Mouse (Mus musculus) liver, embryonic 16.5 days (tissue): ENCODE results near the gene Lysmd4. TPM values are rescaled to one million over a fixed set of nuclear protein-coding genes. Genes with fewer than 3 reads are reported as not detected.
A peak's percentile ranks its signal among the peaks of the same experiment; 100 is the strongest.

Source experiments
- ATAC-seq: fragments of 200-750 bp; cut with Nextera tagmentation; 2 replicates; pipeline ENCODE4 v1.8.0; 2017; ENCODE audit warnings: low read depth, mild to moderate bottlenecking, moderate number of reproducible peaks, moderate library complexity
- H3K27ac ChIP-seq: fragments of 300-500 bp; sonication (generic); 2 replicates; pipeline ENCODE4 v1.5.1; 2014; ENCODE audit warnings: mild to moderate bottlenecking, low read length
- H3K27me3 ChIP-seq: fragments of 300-500 bp; sonication (generic); 2 replicates; pipeline ENCODE4 v1.6.1; 2014; ENCODE audit warnings: low read depth, low read length, mixed read lengths; ENCODE audit not compliant: control insufficient read depth, insufficient read depth
- H3K36me3 ChIP-seq: fragments of 300-500 bp; sonication (generic); 2 replicates; pipeline ENCODE4 v1.6.1; 2014; ENCODE audit warnings: mild to moderate bottlenecking; ENCODE audit not compliant: control insufficient read depth, insufficient read depth
- H3K4me1 ChIP-seq: fragments of 300-500 bp; sonication (generic); 2 replicates; pipeline ENCODE4 v1.6.1; 2014; ENCODE audit warnings: low read depth, low read length, mixed read lengths; ENCODE audit not compliant: control insufficient read depth
- H3K4me2 ChIP-seq: fragments of 300-500 bp; sonication (generic); 2 replicates; pipeline ENCODE4 v1.6.1; 2014; ENCODE audit warnings: low read depth, low read length, mixed read lengths
- H3K4me3 ChIP-seq: fragments of 300-500 bp; sonication (generic); 2 replicates; pipeline ENCODE4 v1.5.1; 2014; ENCODE audit warnings: low read depth, mild to moderate bottlenecking, low read length
- H3K9ac ChIP-seq: fragments of 300-500 bp; sonication (generic); 2 replicates; pipeline ENCODE4 v1.6.1; 2014; ENCODE audit warnings: low read depth, low read length
- H3K9me3 ChIP-seq: fragments of 300-500 bp; sonication (generic); replicated peaks from 2 replicates; pipeline ENCODE4 v1.6.1; 2016; ENCODE audit warnings: low read length; ENCODE audit not compliant: control insufficient read depth
- WGBS: fragments of 180-500 bp; shearing (Covaris S2); extraction: QIAGEN DNeasy Blood & Tissue Kit; methylation state at CpG from one replicate; pipeline ENCODE4 v1.1.7; 2014; ENCODE audit not compliant: insufficient replicate concordance; 5-methylcytosine and 5-hydroxymethylcytosine counted together
- polyA plus RNA-seq: library from polyadenylated mRNA; unstranded; fragments of >200 nt; fragmentation: Nextera tagmentation; extraction: Ambion mirVana; gene quantifications from 2 replicates; pipeline ENCODE4 v1.2.1, GENCODE M21; 2015

The Lysmd4 gene
- polyA plus RNA-seq, 1 experiment from 2014 or later = 3.9 TPM

DNA sequence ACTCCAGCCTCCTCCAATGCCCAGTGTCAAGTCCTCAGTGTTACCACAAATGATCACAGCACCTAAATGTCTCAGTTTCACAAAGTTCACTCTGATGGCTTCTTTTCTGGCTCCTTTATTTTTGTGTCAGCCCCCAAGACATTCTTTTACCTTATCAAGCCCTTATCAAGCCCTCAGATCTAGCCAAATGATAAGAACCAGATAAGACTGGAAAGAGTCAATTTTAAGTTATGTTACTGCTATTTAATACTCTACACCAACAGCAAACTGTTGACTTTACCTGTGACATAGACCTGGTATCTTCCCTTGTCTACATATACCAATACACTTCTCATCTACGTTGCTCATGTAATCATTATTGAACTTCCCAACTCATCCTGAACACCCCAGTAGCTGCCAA lies 74.1 kb downstream of the Lysmd4 start:
- ATAC-seq = no peak
- Histone ChIP-seq H3K4me3 (no peak overlapping the region), H3K27ac (no peak overlapping the region), H3K9ac (no peak overlapping the region), H3K9me3 (no peaks in the 10 kb centered on the region), H3K4me1 (no peaks in the 10 kb centered on the region), H3K27me3 (no peaks in the 10 kb centered on the region), H3K36me3 (no peaks in the 10 kb centered on the region), H3K4me2 (no peak overlapping the region)
- 83% methylated on average over 1 of the region's 1 CpGs for WGBS

DNA sequence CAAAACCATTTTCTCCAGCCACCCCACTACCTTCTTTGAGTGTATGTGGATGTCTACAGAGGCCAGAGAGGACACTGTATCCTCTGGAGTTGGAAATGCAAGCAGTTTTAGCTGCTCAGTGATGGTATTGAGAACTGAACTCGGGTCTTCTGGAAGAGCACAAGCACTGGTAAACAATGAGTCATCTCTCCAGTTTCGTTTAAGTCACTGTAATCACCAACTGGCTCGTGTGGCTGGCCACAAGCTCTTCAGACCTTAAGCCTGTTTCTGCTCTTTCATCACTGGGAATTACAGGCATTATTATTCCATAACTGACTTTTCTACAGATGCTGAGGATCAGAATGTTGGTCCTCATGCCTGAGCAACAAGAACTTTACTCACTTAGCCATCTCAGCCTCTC lies 82.6 kb downstream of the Lysmd4 start:
- no peak overlapping the region for H3K27ac ChIP-seq
- no peak overlapping the region for H3K4me2 ChIP-seq
- ATAC-seq = no peak
- no peak overlapping the region for H3K9ac ChIP-seq
- H3K36me3 ChIP-seq = no peaks in the 10 kb centered on the region
- no peaks in the 10 kb centered on the region for H3K9me3 ChIP-seq
- no peak overlapping the region for H3K4me3 ChIP-seq
- H3K4me1 ChIP-seq = no peaks in the 10 kb centered on the region
- no peaks in the 10 kb centered on the region for H3K27me3 ChIP-seq
- WGBS = 61% methylated on average over 3 of the region's 3 CpGs

DNA sequence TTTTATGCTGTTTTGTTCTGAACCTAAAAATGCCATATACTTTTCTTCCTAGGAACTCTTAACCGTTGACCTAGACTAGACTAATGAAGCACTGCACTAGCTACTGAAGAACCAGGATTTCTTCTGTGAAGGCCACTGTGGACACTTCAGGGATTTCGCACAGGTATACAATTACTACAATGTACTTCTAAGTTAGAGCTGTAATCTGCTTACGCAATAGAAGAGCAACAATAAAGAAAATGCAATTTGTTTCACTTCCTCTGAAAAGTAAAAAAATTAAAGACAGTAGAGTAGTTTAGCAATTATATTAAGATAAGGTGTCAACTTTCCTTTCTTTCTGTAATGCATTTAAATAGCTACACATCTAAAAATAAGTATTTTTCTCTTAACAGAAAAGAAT lies 84.7 kb downstream of the Lysmd4 start:
- Histone ChIP-seq H3K4me1 (no peaks in the 10 kb centered on the region), H3K4me3 (no peak overlapping the region), H3K27me3 (no peaks in the 10 kb centered on the region), H3K9me3 (no peaks in the 10 kb centered on the region), H3K27ac (no peak overlapping the region), H3K9ac (no peak overlapping the region), H3K4me2 (no peak overlapping the region), H3K36me3 (no peaks in the 10 kb centered on the region)
- ATAC-seq = no peak
- WGBS = 79% methylated on average over 3 of the region's 3 CpGs

DNA sequence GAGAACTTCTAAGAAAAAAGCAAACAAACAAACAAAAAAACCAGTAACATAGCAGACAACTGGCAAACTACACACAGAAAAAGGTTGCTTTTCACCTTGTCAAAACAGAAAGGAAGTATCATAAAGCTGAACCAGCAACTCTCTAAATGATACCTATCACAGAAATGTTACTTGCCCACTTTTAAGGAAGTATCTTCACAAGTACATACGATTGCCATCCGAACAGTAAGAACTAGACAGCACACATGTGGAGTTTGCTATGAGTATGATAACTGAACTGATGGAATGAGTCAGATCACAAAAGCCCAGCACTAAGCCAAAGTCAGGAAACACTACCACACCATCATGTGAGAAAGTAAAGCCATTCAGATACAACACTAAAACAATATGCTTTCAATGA lies 85.8 kb downstream of the Lysmd4 start:
- no peaks in the 10 kb centered on the region for H3K4me1 ChIP-seq
- no peak overlapping the region for H3K4me3 ChIP-seq
- H3K36me3 ChIP-seq = no peaks in the 10 kb centered on the region
- no peaks in the 10 kb centered on the region for H3K9me3 ChIP-seq
- 33% methylated on average over 2 of the region's 2 CpGs for WGBS
- no peak overlapping the region for H3K27ac ChIP-seq
- no peak overlapping the region for H3K4me2 ChIP-seq
- no peak overlapping the region for H3K9ac ChIP-seq
- H3K27me3 ChIP-seq = no peaks in the 10 kb centered on the region
- ATAC-seq = no peak

DNA sequence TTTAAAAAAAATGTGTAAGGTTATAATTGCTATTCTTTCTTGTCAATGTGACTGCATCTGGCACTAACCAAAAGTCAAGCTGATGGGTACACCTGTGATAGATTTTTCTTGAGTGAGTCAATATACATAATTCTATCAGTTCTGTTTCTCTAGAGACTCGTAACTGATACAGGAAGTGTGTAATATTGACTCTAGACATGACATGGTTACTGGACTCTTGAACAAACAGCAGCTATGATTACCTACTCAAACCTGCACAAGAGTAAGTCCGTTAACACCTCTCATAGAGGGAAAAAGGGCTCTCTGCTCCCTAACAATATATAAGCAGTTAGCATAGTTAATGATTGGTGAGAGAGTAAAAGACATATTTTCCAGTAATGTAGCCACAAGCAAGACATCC lies 87.8 kb downstream of the Lysmd4 start:
- no peaks in the 10 kb centered on the region for H3K9me3 ChIP-seq
- no peaks in the 10 kb centered on the region for H3K36me3 ChIP-seq
- WGBS = 66% methylated on average over 2 of the region's 2 CpGs
- H3K4me1 ChIP-seq = peaks cover 3% of the 10 kb centered on the region
- H3K27ac ChIP-seq = no peak overlapping the region
- H3K9ac ChIP-seq = no peak overlapping the region
- no peak overlapping the region for H3K4me2 ChIP-seq
- no peaks in the 10 kb centered on the region for H3K27me3 ChIP-seq
- ATAC-seq = no peak
- no peak overlapping the region for H3K4me3 ChIP-seq

DNA sequence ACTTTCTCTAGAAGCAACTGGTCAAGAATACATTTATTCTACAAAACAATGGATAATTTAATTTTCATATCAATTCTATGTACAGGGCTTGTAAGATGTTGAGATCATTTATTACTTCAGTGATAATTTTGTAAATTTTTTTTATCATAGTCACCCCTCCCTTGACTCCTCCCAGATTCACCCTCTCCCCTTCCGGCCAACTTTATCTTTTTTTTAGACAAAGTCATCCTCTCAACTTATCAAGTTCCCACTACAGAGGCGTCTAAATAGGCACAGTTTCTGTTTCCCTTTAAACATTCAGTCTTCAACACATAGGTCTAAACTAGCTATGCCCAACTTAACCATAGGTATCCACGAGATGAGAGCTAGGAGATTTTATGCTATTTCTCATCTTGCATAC lies 90.9 kb downstream of the Lysmd4 start:
- no peak overlapping the region for H3K4me3 ChIP-seq
- no peak overlapping the region for H3K27ac ChIP-seq
- H3K9me3 ChIP-seq = no peaks in the 10 kb centered on the region
- no peaks in the 10 kb centered on the region for H3K36me3 ChIP-seq
- 34% methylated on average over 3 of the region's 3 CpGs for WGBS
- H3K4me2 ChIP-seq = no peak overlapping the region
- peaks cover 3% of the 10 kb centered on the region for H3K4me1 ChIP-seq
- H3K9ac ChIP-seq = no peak overlapping the region
- no peaks in the 10 kb centered on the region for H3K27me3 ChIP-seq
- no peak for ATAC-seq

DNA sequence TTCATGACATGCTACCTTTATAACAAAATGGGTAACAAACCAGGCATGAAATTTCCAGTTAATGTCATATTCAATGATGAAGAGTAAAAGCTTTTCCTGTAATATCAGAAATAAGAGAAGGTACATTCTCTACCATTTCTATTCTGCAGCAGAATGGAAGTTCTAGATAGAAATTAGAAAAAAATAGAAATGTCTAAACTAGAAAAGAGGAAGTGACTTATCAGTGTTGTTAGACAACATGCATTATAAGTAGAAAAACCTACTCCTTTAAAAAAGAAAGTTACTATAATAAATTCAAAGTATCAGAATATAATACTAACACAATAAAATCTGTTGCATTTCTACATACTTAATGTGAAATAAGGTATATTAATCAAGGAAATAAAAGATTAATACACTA lies 96.4 kb downstream of the Lysmd4 start:
- Histone ChIP-seq H3K27ac (no peak overlapping the region), H3K36me3 (no peaks in the 10 kb centered on the region), H3K27me3 (no peaks in the 10 kb centered on the region), H3K4me1 (no peaks in the 10 kb centered on the region), H3K9me3 (no peaks in the 10 kb centered on the region), H3K4me2 (no peak overlapping the region), H3K9ac (no peak overlapping the region), H3K4me3 (no peak overlapping the region)
- no peak for ATAC-seq

DNA sequence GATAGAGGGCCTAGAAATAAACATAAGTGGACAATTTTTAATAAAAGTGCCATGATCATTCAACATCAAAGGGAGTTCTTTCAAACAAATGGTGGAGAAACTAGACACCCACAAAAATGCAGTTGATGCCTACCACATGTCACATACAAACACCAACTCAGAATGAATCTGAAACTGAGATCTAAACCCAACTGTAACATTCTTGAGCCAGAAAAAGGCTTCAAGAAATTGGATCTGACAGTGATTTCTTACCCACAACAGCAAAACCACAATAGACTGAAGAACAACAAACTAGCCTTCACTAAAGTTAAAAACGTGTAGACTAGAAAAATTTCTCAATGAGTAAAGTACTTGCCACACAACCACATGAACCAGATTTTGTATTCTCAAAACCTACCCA lies 98.0 kb downstream of the Lysmd4 start:
- WGBS = 46% methylated on average over 1 of the region's 1 CpGs
- no peaks in the 10 kb centered on the region for H3K9me3 ChIP-seq
- H3K27me3 ChIP-seq = no peaks in the 10 kb centered on the region
- no peak overlapping the region for H3K4me2 ChIP-seq
- no peaks in the 10 kb centered on the region for H3K4me1 ChIP-seq
- H3K27ac ChIP-seq = no peak overlapping the region
- no peak overlapping the region for H3K4me3 ChIP-seq
- no peak for ATAC-seq
- H3K9ac ChIP-seq = no peak overlapping the region
- no peaks in the 10 kb centered on the region for H3K36me3 ChIP-seq

DNA sequence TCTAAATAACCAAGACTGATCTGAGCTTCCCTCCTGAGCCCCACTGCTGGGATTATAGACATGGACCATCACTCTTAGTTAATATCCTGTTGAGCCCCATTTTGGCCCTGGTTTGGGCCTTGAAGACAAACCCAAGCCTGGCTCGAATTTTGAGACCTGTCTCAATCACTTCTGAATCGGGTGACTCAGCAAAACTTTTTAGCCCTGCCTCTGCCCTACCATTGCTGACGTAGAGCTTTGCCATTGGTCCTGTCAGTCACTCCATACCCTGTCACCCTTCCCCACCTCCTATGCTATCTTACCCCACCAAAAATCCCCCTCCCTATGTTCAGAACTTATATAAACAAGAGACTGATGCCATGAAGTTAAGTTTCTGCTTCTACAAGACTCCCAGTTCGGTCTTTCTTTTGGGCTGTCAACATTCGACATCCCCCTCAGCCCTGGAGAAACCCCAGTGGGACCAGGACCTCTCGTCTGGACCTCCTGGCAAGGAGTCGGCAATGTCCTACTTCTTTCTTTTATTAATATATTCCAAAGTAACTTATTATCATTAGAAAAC lies 119.8 kb downstream of the Lysmd4 start:
- H3K9ac ChIP-seq = no peak overlapping the region
- no peaks in the 10 kb centered on the region for H3K36me3 ChIP-seq
- no peak overlapping the region for H3K4me3 ChIP-seq
- H3K27ac ChIP-seq = no peak overlapping the region
- no peaks in the 10 kb centered on the region for H3K9me3 ChIP-seq
- no peak overlapping the region for H3K4me2 ChIP-seq
- WGBS = 64% methylated on average over 7 of the region's 7 CpGs
- no peaks in the 10 kb centered on the region for H3K27me3 ChIP-seq
- ATAC-seq = peak; percentile 51; the same call in 1 of the 2 replicates
- H3K4me1 ChIP-seq = no peaks in the 10 kb centered on the region
